Mouse (Mus musculus) left cerebral cortex, adult 11 months (tissue): ENCODE measurements around the gene Ankrd44.

ENCODE experiments used
- DNase-seq: peaks from one replicate; pipeline ENCODE4 v3.0.0; 2022; ENCODE audit warnings: low spot score

The Ankrd44 gene

DNA sequence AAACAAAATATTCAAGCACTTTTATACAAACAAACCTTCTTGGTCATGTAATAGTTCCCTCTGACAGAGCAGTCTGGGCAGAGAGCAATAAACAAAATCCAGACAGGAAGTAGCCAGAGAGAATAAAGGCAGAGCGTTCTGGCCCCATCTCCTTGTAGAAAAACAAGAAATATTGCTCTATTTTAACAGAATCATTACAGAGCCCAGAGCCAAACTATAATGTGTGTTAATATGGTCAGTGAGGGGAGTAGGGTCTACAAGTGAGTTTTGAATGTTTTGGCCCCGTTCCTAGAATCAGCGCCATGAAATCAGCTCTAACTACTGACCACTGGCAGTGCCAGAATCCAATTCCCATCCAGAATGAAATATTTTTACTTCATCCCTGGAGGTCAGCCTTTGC lies 38.3 kb downstream of the Ankrd44 start:
- DNase-seq = no peak

DNA sequence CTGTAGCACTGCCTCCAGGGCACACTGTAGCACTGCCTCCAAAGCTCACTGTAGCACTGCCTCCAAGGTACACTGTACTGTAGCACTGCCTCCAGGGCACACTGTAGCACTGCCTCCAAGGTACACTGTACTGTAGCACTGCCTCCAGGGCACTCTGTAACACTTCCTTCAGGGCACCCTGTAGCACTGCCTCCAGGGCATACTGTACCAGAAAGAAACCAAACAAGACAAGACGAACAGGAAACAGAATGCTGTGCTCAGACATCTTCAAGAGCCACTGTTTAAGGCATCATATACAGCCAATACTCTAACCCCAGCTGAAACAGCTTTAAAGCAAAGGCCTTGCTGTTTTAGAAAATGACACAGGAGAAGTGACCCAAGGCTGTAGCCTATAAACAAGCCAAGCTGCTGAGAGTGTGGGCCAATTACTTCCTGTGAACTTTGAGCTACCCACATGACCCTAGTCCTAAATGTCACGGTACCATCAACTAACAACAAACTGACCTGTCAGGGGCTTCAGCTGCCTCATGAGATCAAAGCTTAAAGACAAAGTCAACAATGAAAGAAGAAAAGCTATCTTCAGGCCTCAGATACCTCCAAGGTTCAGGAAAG lies 43.2 kb downstream of the Ankrd44 start:
- no peak for DNase-seq

DNA sequence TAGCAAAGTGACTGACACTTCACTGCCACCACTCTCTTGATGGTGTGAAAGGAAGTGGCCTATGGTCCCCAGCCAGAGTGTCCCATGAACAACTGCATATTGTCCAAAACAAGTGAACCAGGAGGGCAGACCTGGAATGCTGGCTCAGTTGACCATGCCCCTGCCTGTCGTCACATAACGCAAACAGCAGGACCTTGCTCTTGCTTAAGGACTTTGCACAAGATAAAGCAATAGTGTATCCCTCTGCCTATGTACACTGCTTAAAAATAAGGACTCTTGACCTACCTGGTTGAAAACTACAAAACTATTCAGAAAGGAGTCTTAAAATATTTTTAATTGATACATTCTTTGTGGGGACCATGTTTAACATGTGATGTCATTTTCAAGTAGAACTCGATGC lies 44.7 kb downstream of the Ankrd44 start:
- DNase-seq = no peak

DNA sequence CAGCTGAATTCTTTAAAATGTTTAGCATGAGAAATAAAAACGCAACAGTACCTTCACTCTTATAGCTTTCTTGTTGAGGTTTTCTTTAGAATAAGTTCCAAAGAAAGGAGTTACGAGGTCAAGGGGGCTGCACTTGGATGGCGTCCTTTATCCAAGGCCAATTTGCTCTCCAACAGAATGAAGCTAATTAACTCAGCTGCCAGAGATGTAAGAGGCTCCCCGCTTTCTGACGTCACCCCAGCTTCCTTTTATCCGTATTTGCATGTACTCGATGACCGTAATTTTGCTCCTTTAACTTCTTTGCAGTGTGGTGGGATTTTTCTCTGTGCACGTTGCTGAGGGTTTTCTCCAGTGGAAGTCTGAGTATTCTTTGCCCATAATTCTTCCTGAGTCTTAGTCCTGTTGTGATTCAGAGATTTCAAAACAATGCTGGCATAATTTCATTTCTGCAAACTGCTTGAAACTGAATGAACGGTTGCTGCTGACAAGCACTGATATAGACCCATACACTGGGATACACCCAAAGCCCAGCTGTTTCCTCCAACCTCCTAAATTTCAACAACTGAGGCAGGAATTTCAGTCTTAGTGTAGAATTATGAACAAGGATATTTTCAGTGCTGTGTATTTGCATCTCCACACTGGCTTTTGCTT lies 48.6 kb downstream of the Ankrd44 start:
- no peak for DNase-seq

DNA sequence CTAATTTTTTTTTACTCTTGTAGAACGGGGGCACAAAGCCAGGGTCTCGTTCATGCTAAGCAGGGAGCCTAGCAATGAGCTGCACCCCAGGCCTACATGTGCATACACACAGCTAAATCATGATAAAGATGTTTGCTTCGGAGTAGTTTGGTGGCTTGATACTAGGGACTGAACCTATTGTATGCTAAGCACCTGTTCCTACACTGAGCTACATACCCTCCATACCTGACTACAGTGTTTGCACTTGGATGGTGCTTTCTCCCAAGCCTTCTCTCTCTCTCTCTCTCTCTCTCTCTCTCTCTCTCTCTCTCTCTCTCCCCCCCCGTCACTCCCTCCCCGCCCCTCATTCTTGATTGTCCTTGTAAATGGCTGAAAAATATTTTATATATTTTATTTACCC lies 49.2 kb downstream of the Ankrd44 start:
- no peak for DNase-seq

DNA sequence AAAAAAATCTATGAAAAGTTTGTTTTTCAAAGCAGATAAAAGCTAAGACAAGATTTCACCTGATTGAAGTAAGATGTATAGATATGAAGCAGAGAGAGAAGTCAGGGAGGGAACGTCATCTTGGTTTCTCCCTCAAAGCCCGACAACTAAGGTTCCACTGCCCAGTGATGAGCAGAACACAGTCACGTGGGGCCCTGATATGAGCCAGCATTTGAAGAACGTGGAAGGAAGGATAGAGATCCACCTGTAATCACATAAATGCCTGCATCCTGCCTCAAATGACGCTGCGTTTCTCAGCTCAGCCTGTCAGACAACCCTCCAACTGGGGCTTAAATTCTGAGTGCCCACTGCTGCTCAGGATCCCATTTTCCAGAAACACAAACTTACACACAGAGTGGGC lies 52.1 kb downstream of the Ankrd44 start:
- no peak for DNase-seq

DNA sequence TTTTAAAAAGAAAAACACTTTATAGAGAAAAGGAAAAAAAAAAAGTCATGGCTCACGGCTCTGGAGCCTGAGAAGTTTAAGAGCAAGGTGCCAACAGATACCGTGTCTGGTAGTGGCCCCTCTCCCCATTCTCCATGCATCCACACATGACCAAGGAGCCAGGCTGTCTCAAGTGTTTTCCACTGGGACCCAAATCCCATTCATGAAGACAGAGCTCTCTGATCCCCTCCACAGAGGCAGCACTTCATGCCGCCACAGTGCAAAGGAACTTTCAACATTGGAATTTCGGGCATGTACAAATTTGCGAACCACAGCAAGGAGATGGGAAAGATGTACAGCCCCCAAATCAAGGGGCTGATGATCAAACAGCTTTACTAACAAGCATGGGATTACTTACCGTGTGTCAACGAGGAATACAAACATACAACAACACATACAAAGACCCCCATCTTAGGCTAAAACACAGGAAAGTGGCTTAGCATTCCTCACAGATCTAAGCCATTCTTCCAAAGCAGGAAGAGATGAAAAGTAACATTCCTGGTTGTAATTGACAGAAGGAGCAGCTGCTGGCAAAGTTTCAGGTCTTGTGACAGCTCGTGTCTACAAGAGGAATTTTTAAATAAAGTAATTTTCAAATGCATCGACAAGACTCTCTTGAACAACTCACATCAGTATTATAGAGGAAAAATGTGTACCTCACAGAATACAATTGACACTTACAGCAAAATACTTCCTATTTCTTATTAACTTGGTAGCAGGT lies 53.1 kb downstream of the Ankrd44 start:
- no peak for DNase-seq

DNA sequence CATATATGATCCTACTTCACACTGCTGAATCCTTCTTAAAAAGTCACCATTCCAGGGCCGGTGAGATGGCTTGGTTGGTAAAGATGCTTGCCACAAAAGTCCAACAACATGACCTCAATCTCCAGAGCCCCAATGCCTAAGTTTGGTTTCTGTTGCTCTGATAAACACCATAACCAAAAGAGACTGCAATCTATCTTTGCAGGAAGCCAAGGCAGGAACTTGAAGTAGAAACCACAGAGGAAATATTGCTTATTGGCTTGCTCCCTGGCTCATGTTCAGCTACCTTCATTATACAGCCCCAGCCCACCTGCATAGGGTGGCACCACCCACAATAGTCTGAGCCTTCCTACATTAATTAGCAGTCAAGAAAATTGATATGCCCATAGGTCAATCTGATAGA lies 54.9 kb downstream of the Ankrd44 start:
- no peak for DNase-seq

DNA sequence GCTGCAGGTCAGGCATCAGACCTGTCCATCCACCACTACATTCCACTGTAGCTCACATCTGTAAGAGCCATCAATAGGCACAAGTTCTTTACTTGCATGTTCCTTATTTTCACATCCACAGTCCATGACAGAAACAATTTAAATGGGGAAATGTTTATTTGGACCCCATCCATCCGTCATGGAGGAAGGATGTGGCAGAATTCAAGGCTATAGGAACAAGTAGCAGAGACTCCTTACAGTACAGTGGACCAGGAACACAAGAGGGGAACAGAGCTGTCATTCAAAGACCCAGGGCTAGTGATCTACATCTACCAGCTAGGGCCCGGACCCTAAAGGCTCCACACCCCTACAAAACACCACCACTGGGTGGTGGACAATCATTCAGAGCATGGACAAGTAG lies 55.6 kb downstream of the Ankrd44 start:
- DNase-seq = no peak

DNA sequence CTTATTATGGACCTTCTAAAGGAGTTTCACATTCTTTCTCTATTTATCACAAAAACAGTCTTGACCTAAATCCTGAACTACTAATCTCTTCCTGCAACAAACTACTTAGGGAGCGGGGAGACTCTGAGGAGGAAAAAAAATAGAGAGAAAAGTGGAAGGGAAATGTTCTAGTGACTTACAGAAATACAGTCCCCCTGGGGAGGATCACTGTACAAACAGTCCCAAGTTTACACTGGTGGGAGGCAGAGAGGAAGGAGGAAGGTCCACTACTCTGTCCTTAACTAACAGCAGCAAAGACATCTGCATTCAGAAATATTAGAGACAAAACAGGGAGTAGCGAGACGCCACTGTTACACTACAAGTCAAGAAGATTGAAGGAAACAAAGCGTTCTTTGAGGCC lies 59.0 kb downstream of the Ankrd44 start:
- no peak for DNase-seq

DNA sequence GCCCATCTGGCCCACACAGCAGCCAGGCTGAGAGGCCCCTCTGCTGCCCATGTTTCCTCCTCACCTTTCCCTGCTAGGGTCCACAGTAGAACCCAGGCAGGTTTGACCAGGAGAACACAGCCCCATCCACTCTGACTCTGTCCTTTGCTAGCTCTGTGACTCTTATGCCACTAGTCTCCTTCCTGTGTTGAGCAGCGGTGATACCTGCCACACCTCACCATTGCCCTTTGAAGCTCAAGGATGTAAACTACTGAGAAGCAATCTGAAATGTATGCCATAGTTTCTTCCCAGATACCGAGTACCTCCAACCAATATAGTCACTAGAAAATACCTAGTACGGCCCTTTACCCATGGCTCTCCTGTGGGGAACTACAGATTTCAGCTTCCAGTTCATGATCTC lies 60.1 kb downstream of the Ankrd44 start:
- no peak for DNase-seq

DNA sequence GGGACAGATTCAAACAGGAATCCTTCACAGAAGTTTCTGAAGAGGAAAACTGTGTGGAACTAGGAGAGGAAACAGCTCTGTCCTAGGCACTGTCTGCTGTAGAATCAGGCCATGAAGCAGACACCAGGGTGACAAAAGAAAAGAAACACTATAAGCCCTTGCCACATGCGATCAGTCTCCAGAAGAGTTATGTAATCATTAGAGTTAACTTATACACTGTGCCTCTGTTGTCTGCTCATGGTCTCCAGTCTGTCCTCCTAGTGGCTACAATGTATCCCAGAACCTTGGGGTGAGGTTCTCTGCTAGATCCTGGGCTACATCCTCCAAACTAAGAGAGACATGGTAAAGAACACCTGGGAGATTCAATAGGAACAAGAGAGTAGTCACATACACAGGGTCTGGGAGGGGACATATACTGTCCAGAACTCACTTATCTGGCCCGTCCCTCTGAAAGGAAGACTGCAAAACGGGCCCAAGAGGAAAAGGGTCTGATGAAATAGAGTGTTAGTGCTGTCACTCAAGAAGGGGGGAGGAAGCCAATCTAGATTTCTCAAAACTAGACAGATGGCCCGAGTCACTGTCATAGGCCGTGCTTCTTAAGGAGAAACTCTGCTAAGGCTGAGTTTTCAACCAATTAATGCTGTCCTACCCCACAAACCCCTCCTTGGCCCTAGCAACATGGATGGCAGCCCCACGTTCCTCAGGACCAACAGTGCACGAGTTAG lies 61.1 kb downstream of the Ankrd44 start:
- DNase-seq = no peak

DNA sequence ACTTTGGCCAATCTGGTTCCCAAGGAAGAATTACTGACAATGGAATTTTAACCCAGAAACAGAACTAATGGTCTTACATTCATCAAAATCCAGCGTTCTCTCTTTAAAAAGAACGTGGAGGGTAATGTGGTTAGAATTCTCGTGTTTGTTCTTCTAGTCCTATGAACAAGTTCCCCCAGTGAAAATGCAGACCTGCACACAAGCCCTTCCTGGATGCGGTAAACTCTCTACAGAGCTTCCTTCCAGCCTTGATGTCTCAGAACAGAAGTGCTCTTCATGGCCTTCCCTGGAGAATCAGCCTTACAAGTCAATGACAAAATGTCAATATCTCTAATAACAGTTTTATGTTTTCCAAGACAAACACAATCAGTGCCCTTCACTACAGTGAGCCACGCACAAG lies 65.8 kb downstream of the Ankrd44 start:
- no peak for DNase-seq

DNA sequence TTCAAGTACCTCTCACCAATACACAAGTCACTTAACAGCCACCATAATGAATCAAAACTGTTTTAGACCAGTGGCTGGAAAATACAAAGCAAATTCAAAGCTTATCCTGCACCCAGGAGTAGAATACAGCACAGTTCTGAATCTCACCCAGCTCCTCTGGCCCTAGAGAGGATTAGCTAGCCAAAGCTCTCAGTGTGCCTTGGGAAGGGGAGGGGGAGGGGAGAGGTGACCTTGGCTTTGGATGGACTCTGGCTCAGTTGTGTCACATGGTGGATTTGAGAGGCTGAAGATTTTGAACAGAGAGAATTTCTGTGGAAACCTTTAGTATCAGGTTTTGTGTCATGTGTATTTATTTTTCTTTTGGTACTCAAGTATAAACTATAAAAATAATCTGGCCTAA lies 66.3 kb downstream of the Ankrd44 start:
- DNase-seq = no peak

DNA sequence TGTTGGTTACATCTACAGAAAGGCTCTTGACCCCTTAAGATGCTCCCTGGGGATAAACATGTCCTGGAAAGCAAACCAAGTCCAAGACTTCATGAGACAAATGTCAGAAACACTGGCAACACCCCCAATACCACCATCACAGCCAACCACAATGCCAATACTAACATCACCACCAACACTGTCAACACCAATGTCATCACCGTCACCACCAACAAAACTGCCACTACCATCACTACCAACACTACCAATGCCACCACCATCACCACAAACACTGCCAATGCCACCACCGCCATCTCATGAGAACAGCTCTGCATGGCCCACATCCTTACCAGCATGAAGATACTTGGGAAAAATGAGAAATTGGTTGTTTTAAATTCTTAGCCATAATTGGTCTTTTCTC lies 67.3 kb downstream of the Ankrd44 start:
- no peak for DNase-seq

DNA sequence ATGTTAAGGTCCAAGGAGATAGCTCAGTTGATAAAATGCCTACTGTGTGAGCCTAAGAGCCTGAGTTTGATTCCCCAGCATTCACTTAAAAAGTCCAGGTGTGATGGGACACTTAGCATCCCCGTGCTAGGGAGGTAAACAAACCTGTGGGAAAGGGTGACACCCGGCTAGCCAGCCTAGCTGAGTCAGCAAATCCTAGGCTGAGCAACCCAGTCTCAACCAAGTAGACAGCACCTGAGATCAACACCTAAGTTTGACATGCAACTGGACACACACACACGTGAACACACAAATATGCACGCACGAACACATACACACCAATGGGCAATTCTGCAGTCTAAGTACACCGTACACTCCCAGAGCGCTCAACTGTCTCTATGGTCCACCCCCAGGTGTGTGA lies 69.7 kb downstream of the Ankrd44 start:
- no peak for DNase-seq

DNA sequence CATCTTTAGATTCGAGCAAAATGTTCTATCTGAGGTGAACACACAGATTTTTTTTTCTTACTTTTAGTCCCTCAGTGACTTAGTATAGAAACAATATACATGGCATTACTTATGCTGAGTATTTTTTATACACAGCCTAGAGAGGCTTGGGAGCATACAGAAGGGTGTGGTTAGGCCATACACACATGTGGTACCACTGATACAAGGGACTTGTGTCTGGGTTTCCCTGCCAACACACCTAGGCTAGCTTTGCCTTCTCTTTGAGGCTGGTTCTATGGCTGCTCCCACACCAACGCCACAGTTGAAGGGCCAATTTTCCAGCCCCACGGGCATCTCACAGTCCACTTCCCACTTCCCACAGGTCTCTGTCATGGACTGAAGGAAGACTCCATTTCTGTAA lies 70.2 kb downstream of the Ankrd44 start:
- DNase-seq = no peak

DNA sequence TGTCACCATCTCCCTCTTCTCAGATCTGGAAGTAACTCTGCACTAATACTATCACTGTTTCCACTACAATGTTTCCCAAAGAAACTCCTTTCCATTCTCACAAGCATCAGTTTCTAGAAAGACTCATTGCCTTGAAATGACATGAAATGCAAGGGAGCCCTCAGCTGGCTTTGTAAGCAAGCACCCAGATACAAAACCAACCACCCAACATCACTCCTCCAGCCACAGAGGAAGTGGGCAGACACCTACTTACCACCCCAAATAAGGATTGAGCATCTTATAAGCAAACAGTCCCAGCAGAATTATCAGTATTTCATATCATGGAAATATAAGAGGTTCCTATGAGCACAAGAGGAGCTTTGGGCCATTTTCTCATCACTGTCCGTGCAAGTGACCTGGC lies 71.8 kb downstream of the Ankrd44 start:
- no peak for DNase-seq

DNA sequence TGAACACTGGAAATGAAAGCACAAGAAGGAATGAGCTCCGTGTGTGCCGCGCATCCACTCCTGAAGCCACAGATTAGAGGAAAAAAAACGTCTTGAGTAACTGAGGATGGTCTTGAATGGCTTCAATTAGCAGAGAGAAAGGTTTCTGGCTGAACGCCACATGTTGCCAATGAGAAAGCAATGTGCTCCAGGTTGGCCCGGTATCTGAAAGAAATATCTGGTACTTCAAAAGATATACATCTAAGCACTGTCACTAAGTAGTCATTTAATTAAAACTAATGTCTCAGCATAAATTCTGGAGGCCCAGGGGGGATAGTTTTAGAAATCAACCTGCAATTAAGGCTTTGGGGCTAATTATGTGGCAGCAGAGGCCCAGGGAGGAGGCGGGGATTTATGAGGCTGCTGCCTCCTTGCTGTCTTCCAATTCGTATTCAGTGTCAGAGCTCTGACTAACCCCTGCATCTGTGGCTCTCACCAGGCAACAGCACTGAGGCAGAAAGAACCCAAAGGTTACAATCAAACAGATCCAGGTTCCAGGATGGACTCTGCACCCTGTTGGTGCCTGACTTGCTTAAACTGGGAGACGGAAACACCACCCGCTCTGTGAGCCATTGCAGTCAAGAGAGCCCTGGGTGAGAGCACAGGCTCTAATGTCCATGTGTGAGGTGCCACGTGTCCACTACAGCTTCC lies 72.7 kb downstream of the Ankrd44 start:
- DNase-seq = no peak

DNA sequence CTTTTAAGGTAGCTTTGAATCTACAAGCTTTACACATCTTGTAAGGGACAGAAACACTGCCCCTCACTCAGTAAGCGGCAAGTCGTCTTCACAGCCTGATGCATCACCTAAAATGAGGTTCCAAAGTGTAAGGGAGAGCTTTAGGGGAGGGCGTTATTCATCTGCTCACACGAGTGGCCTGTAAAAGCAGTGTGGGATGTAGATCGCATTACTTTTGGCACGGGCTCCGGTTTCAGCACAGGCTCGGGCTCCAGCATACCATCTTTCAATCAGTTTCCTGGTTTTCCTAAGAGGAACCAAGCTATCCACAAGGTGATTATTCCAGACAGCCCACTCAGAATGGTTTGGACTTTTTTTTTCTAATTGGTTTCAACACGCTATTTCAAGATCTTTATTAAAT lies 74.6 kb downstream of the Ankrd44 start:
- no peak for DNase-seq

DNA sequence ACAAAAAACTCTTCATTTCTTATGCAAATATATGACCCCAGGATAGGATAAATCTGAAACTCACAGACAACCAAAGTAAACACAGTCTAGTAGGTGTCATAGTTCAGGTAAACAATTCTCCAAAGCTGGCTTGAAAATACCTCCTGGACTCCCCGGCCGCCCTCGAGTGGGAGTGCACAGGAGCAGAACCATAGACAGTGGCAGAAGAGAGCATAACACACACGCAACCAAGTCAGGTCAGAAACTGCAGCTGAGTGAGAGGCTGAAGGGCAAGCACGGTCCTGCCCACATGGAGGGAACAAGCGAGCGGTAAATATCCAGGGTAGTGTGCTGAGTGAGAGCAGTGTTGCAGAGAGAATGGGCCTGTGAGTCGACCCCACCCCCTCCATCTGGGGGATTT lies 76.1 kb downstream of the Ankrd44 start:
- DNase-seq = no peak

DNA sequence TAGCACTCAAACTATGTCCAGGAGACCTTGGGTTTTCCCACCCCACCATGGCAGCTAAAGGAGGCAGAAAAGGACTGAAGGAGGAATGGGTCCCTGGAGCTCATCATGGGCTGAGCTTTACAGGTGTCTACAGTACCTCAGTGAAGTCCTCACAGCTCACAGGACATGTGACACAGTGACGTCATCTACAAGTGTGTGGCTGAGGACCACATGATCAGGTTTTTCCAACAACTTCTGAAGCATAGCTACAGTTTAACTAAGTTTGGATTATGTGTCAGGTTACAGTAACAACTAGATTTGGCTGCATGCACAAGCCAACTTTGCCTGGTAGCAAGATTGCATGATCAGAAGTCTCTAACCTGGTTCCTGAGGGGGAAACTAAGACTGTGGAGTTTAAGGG lies 78.9 kb downstream of the Ankrd44 start:
- no peak for DNase-seq
